Mouse (Mus musculus): ENCODE measurements around the gene Fgfr2. TPM values are rescaled to one million over a fixed set of nuclear protein-coding genes. Genes with fewer than 3 reads are reported as not detected.
A peak's percentile ranks its signal among the peaks of the same experiment; 100 is the strongest.
"Not testable (repeated sequence)": the region's sequence is repeated elsewhere in the genome, so short reads cannot be mapped to it uniquely, and the experiment has no call there.

Fgfr2 gene
- polyA plus RNA-seq, 1 experiment: 14.8 TPM

DNA sequence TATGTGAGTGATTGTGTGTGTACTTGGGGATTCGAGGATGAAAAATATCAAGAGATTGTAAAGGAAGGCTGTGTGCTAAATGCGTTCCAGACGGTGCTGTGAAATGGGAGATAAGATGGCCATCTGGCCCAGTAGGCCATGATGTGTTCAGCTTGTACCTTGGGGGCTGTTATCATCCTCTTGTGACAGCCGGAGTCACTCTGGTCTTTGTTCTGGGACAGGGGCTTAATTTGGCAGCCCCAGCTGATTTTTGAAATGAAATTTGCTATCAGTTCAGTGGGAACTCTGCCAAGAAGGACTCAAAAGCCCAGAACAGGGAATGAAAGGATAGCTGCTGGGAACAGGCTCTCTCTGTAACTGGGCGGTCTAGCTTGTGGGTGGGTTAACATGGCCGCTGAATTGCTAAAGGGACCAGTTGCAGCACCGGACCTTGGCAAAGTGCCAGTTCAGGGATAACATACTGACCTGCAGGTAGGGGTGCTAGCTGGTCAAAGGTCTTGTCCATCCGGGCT, 2453.7 kb downstream of the Fgfr2 start:
- Histone ChIP-seq H3K27me3 (replicated peaks; ENCODE audit: control insufficient read depth, insufficient read depth, low read length) (no peaks in the 10 kb centered on the region), H3K4me1 (ENCODE audit: control insufficient read depth, insufficient read depth, low read length) (peaks cover 27% of the 10 kb centered on the region), H3K27ac (ENCODE audit: insufficient read depth, low read depth, low read length) (peak overlapping the region; percentile 87), H3K4me3 (ENCODE audit: insufficient read depth, low read depth, low read length) (no peak overlapping the region), H3K36me3 (ENCODE audit: control insufficient read depth, insufficient read depth, low read length) (no peaks in the 10 kb centered on the region)
- 41% methylated on average over 8 of the region's 8 CpGs for WGBS
- TF ChIP-seq POLR2A (IDR thresholded peaks at IDR 0.05; ENCODE audit: low read depth, low read length): no peak
- DNase-seq: peak; percentile 90

DNA sequence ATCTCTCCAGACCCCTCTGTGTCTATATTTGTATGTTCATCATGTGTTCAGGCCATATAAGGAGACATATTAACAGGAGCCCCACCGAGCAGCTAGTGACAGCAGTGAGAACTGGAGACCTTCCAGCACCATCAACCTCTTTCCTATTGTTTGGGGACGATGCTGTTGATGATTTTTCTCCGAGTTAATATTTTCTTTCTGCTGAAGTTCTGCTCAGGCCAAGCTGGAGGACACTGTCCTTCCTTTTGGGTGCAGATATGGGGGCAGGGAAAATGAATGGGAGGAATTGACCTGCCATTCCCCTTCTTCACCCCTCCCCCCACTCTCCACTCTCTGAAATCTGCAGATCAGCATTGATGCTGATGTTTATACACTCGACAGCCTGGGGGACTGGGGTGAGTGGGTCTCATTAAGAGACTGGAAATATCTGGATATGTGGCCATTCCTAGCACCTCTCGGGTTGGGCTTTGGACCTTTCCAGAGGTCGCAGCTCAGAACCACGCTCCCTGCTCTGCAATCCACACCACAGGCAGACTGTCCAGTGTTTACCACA, 2454.3 kb downstream of the Fgfr2 start:
- WGBS: 22% methylated on average over 7 of the region's 7 CpGs
- H3K4me3 ChIP-seq (ENCODE audit: insufficient read depth, low read depth, low read length): no peak overlapping the region
- H3K36me3 ChIP-seq (ENCODE audit: control insufficient read depth, insufficient read depth, low read length): no peaks in the 10 kb centered on the region
- peak; percentile 88 for DNase-seq
- no peaks in the 10 kb centered on the region for H3K27me3 ChIP-seq (replicated peaks; ENCODE audit: control insufficient read depth, insufficient read depth, low read length)
- TF ChIP-seq CTCF (conservative IDR thresholded peaks at IDR 0.05; ENCODE audit: insufficient read depth, insufficient read length, low read depth, low read length) (no peak), POLR2A (IDR thresholded peaks at IDR 0.05; ENCODE audit: low read depth, low read length) (no peak)
- H3K4me1 ChIP-seq (ENCODE audit: control insufficient read depth, insufficient read depth, low read length): peaks cover 27% of the 10 kb centered on the region
- peak overlapping the region; percentile 87 for H3K27ac ChIP-seq (ENCODE audit: insufficient read depth, low read depth, low read length)

- DNase-seq: peak; percentile 66
- H3K36me3 ChIP-seq (ENCODE audit: control insufficient read depth, insufficient read depth, low read length); H3K27me3 ChIP-seq (replicated peaks; ENCODE audit: control insufficient read depth, insufficient read depth, low read length); H3K4me3 ChIP-seq (ENCODE audit: insufficient read depth, low read depth, low read length): not testable (repeated sequence)
- WGBS: 52% methylated on average over 1 of the region's 1 CpGs
- Histone ChIP-seq H3K27ac (ENCODE audit: insufficient read depth, low read depth, low read length) (peak overlapping the region; percentile 26; the same call in 1 of the 2 replicates), H3K4me1 (ENCODE audit: control insufficient read depth, insufficient read depth, low read length) (peaks cover 27% of the 10 kb centered on the region)
Measured at GRCm38 (mm10) chr7:130668013-130668412, 2455.1 kb downstream of the Fgfr2 start.

DNA sequence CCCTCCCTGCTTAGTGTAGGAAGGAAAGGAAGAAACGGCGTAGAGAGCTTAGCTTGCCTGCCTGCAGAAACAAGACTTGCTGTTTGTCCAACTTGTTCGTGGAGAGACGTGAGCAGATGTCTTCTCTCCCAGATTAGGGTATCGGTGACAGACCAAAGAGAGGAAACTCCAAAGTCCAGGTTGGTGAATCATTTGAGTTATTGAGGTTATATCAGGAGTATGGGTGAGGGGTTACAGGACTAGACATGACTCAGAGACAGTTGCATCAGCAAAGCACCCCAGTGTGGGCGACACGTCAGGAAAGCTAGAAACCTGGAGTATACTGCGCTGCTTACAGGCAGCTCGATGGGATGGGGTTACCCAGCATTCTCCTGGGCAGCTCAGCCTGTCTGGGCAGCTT, 2457.8 kb downstream of the Fgfr2 start:
- no peaks in the 10 kb centered on the region for H3K36me3 ChIP-seq (ENCODE audit: control insufficient read depth, insufficient read depth, low read length)
- no peaks in the 10 kb centered on the region for H3K27me3 ChIP-seq (replicated peaks; ENCODE audit: control insufficient read depth, insufficient read depth, low read length)
- H3K4me1 ChIP-seq (ENCODE audit: control insufficient read depth, insufficient read depth, low read length): peaks cover 21% of the 10 kb centered on the region
- 78% methylated on average over 9 of the region's 9 CpGs for WGBS
- H3K4me3 ChIP-seq (ENCODE audit: insufficient read depth, low read depth, low read length): no peak overlapping the region
- TF ChIP-seq POLR2A (IDR thresholded peaks at IDR 0.05; ENCODE audit: low read depth, low read length): no peak
- TF ChIP-seq CTCF (conservative IDR thresholded peaks at IDR 0.05; ENCODE audit: insufficient read depth, insufficient read length, low read depth, low read length): no peak
- H3K27ac ChIP-seq (ENCODE audit: insufficient read depth, low read depth, low read length): peak overlapping the region; percentile 36; the same call in 1 of the 2 replicates
- DNase-seq: peak; percentile 56

GRCm38 (mm10) chr7:130664629-130665028, 2458.5 kb downstream of the Fgfr2 start:
- no peak for DNase-seq
- H3K27ac ChIP-seq (ENCODE audit: insufficient read depth, low read depth, low read length): no peak overlapping the region
- no peak overlapping the region for H3K4me3 ChIP-seq (ENCODE audit: insufficient read depth, low read depth, low read length)
- no peaks in the 10 kb centered on the region; the same call in 1 of the 2 replicates for H3K36me3 ChIP-seq (ENCODE audit: control insufficient read depth, insufficient read depth, low read length)
- no peaks in the 10 kb centered on the region for H3K27me3 ChIP-seq (replicated peaks; ENCODE audit: control insufficient read depth, insufficient read depth, low read length)
- WGBS: 93% methylated on average over 5 of the region's 5 CpGs
- TF ChIP-seq CTCF (conservative IDR thresholded peaks at IDR 0.05; ENCODE audit: insufficient read depth, insufficient read length, low read depth, low read length): peak; percentile 34; the same call in 1 of the 2 replicates
- TF ChIP-seq POLR2A (IDR thresholded peaks at IDR 0.05; ENCODE audit: low read depth, low read length): no peak
- H3K4me1 ChIP-seq (ENCODE audit: control insufficient read depth, insufficient read depth, low read length): peaks cover 14% of the 10 kb centered on the region

GRCm38 (mm10) chr7:130664037-130664436, 2459.1 kb downstream of the Fgfr2 start:
- H3K4me1 ChIP-seq (ENCODE audit: control insufficient read depth, insufficient read depth, low read length): peaks cover 8% of the 10 kb centered on the region
- no peaks in the 10 kb centered on the region; the same call in 1 of the 2 replicates for H3K36me3 ChIP-seq (ENCODE audit: control insufficient read depth, insufficient read depth, low read length)
- H3K27me3 ChIP-seq (replicated peaks; ENCODE audit: control insufficient read depth, insufficient read depth, low read length): no peaks in the 10 kb centered on the region
- no peak for DNase-seq
- H3K27ac ChIP-seq (ENCODE audit: insufficient read depth, low read depth, low read length): no peak overlapping the region
- TF ChIP-seq POLR2A (IDR thresholded peaks at IDR 0.05; ENCODE audit: low read depth, low read length): no peak
- TF ChIP-seq CTCF (conservative IDR thresholded peaks at IDR 0.05; ENCODE audit: insufficient read depth, insufficient read length, low read depth, low read length): no peak
- H3K4me3 ChIP-seq (ENCODE audit: insufficient read depth, low read depth, low read length): no peak overlapping the region
- WGBS: 92% methylated on average over 5 of the region's 5 CpGs

GRCm38 (mm10) chr7:130662869-130663268, 2460.3 kb downstream of the Fgfr2 start:
- H3K4me3 ChIP-seq (ENCODE audit: insufficient read depth, low read depth, low read length): no peak overlapping the region
- no peak overlapping the region for H3K27ac ChIP-seq (ENCODE audit: insufficient read depth, low read depth, low read length)
- H3K36me3 ChIP-seq (ENCODE audit: control insufficient read depth, insufficient read depth, low read length): no peaks in the 10 kb centered on the region; the same call in 1 of the 2 replicates
- no peaks in the 10 kb centered on the region for H3K27me3 ChIP-seq (replicated peaks; ENCODE audit: control insufficient read depth, insufficient read depth, low read length)
- 80% methylated on average over 4 of the region's 4 CpGs for WGBS
- H3K4me1 ChIP-seq (ENCODE audit: control insufficient read depth, insufficient read depth, low read length): peaks cover 12% of the 10 kb centered on the region
- TF ChIP-seq POLR2A (IDR thresholded peaks at IDR 0.05; ENCODE audit: low read depth, low read length) (no peak), CTCF (conservative IDR thresholded peaks at IDR 0.05; ENCODE audit: insufficient read depth, insufficient read length, low read depth, low read length) (no peak)
- DNase-seq: no peak

Measured in kidney, adult 2 months (tissue).